Mouse (Mus musculus): Measurements from ENCODE around the gene Ttll12.

The Ttll12 gene

GRCm38 (mm10) chr15:83527747-83528146 is 67.2 kb downstream of the Ttll12 start:
- DNase-seq (ENCODE audit: extremely low spot score, low spot score) = no peak

DNA sequence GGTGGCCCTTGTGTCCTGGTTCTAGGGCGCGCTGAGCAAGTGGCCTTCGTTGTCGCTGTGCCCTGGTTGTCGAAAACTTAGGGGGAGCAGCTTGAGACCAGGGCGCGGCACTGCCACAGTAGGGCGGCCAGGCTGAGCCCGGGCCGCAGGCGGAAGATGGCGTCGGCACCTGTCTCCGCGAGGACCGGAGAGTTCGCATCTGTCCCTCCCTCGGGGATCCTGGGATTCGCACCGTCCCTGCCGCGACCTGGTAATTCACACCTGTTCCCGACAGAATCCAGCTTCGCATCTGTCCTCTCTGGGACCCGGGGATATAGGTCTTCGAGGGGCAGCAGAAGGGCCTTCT is 67.9 kb downstream of the Ttll12 start:
- no peak for DNase-seq (ENCODE audit: extremely low spot score, low spot score)

DNA sequence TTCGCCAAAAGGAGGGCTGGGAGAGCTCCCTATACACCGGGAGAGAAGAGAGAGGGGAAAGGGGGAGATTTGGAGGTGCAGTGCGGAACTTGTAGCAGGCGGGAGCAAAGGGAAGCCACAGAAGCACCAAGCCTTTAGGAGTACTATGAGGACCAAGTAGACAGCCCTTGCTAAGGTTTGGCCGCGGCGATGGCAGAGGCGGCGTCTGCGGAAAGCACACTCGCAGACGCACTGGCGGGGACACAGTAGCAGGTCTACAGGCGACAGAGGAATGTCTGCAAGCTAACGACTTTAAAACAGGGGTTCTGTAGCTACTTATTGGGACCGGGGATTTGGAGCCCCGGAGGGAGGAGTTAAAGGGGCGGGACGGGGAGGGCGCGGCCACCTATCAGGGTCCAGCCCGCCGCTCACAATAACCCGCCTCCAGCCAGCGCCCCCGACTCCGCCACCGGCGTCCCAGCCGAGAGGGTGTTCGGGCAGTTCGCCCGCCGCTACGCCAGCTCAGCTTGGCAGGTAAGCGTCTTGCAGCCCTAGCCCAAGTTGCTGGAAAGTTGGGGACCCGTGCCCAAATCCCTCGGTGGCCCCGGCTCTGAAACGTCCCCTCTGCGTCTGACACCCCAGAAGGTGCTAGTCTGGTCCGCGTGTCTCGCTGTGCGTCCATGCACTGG is 68.4 kb downstream of the Ttll12 start, which contains the start of gene Bik:
Bik (plus strand) TSS at position 439 of the 668 bp plus-strand sequence.
- peak; percentile 72 for DNase-seq (ENCODE audit: extremely low spot score, low spot score)
